Mouse (Mus musculus): ENCODE results near the gene Runx2.

The Runx2 gene

DNA sequence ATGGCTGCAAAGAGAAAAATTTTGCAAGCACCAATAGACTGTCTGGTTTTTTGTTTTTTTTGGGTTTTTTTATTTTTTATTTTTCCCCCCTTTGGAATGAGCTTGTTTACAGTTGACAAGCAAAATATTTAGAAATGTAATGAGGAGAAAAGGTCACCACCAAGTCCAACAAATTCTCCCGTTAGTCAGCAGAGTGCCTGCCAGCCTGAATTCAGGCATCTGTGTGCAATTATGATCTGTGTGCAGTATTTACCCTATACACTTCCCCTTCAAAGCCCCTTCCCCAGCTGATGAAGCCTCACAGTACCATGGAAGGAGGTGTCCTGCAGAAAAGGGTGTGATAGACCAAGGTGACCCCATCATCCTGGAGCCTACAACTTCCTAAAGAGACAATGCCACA is 290.5 kb downstream of the Runx2 start:
- no peak for DNase-seq (ENCODE audit: low spot score)

DNA sequence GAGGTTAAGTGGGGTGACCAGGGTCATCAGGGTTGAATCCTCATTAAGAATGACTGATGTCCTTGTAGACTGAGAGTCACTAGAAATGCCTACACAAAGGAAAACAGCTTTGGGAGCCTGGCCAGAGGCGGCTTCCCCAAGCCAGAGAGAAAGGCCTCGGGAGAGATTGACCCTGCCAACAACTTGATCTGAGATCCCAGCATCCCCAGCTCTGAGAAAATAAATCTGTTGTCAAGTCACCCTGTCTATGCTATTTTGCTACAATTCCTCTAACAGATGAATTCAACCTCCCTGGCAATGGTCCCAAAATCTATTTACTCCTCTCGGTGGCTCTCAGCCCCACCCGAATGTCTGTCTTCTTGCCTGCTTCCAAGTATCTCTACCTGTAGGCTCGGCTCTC is 291.7 kb downstream of the Runx2 start:
- DNase-seq (ENCODE audit: low spot score): no peak

DNA sequence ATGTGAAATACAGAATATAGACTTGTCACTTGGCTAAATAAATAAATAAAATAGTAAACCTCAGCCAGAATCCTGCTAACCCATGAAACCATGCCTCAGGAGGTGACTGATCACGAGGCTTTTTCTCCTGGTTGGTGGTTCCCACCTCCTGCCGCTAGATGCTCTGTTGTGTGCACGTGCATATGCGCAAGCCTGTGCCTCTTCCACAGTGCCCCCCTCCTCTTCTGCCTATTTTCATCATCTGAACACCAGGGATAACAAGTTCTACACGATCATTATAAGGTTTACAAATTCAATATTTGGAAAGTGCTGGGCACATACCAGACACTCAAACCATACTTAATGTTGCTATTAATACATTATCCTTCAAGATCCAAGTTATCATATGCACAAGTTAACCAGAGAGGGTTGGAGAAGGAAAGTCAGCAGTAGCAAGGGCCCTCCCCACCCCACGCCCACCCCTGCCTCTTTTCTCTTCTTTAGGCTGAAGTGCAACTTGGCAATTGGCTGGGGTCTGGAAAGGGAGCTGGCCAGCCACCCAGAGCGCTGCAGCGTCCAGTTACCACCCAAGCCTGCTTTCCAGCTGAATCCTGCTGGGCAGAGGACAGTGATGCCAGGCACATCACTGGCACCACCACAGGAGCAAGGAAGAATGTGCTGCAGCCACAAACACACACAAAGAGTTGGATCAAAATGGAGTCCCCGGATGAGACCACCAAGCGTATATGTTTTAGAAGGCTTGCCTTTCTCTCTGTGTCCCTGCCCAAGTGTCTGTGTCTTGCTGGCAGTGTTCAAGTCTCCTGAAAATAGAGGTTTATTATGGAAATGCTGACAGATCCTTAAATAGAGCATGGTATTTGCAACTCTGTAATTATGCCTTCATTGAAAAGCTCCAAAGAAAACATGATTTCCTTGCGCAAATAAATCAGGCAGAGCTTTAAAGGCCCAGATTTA is 294.2 kb downstream of the Runx2 start:
- no peak for DNase-seq (ENCODE audit: low spot score)

DNA sequence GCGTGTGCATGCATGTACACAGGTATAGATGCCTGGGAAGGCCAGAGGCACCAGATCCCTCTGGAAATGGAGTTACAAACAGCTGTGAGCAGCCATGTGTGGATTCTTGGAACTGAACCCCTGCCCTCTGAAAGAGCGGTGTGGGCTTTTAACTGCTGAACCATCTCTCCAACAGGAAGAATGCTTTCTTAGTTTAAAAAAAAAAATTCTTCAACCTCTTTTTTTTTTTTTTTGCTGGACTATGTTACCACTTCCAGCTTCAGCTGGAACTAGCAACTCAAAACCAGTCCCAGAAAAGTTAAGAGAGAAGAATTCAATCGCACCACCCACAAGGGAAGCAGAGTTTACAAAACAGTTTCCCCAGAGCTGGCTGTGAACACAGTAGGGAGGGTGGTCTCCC is 295.2 kb downstream of the Runx2 start:
- no peak for DNase-seq (ENCODE audit: low spot score)

DNA sequence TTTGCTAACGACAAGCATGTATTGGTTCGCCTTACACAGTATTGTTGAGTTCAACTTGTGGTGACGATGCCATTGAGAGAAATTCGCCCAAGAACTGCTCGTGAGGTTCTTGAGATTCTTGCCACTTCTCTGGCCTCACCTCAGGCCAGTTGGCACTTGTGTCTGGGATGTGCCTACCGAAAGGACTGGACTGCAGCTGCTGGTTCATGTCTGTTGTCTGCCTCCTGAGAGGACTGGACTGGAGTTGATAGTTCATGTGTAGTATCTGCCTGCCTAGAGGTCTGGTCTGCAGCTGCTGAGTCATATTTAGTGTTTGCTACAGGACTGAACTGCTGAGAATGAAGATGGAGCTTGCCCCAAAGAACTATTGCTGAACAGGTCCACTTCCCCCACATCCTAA is 296.4 kb downstream of the Runx2 start:
- DNase-seq (ENCODE audit: low spot score): no peak

DNA sequence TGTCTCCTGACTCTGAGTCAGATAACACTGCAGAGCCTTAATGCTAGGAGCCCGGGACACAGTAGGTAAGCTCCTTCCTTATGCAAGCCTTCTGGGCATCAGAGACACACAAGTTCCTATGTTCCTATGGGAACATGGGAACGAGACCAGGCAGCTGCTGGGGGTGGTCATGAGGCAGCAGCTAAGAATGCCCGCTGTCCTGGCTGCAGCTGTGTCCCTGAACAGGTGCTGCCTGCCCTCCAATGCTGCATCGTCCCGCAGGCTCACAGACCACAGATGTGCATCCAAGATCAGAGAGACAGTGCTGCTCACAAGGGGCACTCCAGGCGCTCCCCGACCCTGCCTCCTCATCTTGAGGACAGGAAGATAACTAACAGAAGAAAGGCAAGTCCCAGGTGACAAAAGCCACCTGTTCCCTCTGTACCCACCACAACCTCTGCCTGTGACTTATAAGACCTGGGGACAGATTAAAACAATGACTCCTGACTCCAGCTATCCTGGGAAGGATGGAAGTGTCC is 306.3 kb downstream of the Runx2 start:
- no peak for DNase-seq (ENCODE audit: low spot score)

DNA sequence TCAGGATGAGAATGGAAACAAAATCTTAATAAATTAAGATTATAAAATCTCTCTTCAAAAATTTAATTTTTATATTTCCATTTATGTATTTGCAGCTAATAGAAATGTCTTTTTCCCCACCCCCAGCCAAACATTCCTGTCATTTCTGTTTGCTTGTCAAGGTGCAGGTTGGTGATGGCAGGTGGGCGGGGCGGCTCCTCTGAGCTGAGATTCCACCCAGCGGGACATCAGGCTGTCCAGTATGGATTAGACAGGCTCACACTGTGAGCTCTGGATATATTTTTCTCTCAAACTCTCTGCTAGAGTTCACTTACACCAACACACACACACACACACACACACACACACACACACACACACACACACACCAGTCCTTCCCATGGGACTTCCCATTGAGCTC is 306.9 kb downstream of the Runx2 start:
- DNase-seq (ENCODE audit: low spot score): no peak

DNA sequence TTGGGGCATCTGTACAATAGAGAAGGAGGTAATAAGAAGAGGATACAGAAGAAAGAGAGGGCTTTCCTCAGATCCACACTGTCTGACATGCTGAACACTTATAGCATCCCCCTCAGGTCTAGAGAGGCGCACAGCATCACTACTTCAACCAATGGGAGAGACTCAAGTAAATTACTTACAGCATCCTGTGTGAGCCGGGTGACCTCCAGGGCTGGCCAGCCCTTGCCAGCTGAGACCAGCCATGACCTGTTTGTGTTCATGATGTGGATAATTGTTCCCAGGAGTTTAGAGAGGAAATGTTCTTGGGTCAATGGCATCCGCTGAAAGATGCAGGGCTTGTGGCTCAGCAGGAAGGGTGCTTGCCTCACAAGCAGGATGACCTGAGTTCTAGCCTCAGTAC is 308.1 kb downstream of the Runx2 start:
- no peak for DNase-seq (ENCODE audit: low spot score)

DNA sequence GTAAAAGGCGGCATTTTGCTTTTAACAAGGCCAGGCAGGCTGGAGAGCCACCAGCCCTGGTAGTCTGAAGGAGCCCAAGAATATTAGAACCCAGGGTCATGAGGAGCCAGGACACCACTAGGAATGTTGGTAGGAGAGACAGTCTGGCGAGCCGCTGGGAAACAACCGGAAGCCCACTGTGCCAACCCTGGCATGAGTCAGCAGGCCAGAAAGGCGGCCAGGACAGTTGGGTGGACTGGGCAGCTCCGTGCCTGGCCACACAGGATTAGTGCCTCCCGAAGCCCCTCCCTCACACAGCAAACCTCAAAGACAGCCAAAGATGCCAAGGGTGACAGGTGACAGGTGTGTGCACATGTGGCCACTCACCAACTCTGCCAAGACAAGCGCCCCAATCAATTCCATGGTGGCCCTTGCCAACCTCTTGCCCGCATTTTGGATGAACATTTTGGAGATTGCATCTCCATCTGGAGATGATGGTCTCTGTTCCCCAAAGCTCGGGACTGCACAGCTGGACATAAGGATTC is 309.7 kb downstream of the Runx2 start:
- no peak for DNase-seq (ENCODE audit: low spot score)

DNA sequence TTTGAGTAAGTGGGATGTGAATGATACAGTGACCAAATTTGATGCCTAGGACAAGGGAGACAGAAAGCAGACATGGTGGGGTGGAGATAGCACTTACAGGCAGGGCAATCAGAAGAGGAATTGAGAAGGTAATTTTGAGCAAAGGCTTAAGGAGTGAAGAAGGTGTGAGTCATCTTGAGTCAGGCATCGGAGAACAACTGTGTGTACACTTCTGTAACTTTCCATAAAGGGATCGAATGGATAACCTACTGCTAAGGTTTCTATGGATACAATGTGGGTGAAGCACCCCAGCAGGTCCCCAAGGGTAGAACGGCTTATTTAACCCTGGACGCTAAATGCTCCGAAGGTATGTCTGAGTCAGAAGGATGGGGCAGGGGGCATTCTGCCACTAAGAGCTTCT is 312.4 kb downstream of the Runx2 start:
- no peak for DNase-seq (ENCODE audit: low spot score)

DNA sequence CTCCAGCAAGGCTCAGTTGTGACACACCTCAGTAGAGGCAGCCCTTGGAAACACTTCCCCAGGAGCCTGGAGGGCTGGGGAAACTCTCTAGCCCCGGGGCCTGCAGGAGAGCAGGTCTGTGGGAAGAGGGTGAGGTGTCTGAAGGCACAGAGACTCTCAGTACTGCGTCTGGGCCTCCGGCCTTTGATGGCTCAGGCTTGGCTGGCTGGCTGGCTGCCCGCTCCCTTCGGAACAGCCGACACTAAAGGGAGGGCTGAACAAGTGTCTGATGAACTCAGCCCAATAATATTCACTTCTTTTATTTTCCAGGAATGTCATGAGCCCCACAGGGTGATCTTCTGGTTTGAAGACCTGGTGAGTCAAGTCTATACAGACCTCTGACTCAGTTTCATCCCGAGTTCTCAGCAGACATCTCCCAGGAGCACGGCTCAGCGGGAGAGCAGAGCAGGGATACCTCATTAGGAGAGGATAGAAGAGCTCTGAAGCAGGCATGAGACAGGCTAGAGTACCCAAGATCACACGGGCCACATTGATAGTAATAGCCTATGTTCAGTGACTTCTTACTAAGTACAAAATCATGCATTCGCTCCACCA is 314.2 kb downstream of the Runx2 start:
- DNase-seq (ENCODE audit: low spot score): no peak

DNA sequence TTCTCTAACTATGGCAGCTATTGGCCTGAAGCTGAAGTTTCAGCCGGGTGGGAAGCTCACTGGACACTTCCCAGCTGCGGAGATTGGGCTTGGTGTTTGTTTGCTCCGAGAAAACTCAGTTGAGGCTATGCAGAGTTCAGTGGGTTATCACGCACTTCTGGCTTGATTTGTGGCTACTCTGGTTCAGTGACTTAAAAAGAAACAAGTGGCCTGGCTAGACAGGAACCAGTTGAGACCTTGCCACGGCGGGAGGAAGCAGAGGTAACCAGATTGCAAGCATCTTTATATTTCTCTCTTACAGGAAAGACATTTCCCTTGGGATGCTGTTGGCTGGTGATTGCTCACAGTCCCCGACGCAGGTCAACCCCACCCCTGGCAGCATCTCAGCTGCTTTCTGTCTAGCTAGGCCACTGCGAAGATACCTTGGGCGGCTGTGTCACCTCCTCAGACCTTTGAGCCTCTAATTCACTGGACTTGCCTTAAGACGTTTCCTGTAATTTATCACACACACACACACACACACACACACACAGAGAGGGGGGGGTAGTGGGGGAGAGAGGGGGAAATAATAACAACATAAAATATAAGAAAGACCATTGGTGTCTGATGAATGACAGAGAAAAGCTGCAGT is 324.3 kb downstream of the Runx2 start:
- no peak for DNase-seq (ENCODE audit: low spot score)

DNA sequence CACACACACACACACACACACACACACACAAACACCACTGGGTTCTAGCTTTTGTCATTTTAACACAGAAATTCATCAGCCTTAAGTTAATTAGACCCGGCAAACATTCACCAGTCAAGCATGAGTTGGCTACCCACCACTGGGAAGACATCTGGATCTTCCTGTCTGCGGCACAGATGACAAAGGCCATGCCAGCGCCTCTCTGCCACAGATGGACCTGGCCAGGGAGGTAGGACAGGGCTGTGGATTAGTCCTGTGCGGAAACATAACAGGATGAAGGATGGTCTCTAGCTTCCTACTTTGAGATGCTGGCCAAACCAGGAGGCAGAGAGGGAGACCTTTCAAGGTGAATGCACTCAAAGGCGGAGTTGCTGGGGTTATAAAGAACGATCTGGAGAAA is 325.3 kb downstream of the Runx2 start:
- DNase-seq (ENCODE audit: low spot score): no peak

DNA sequence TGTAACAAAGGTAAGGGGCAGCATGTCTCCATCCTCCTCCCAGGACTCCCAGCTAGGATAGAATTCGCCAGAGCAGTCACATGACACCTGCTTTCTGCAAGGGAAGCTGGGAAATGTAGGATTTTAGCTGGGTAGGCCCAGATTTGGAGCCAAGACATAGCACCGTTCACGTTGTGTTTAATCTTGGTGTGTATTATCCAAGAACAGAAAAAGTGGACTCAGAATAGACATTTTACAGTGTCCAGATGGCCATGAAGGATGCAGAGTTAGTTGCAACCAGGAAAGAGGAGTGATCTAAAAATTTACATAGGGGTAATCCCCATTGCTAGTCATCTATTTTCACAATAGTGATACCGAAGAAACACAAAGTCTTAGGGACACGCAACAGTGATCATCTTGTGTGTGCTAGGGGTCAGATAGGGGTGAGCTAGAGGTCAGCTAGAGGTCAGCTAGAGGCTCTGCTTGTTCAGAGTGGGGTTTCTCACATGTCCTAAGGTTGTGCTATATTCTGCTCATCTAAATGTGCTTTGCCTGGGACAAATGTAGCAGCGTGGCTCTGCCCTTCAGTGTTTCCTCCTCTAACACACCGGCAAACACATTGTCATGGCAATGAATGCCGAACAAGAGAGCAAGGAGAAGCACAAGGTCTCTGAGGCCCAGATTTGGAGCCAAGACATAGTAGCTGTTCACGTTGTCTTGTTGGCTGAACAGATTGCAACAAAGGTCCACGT is 326.9 kb downstream of the Runx2 start:
- no peak for DNase-seq (ENCODE audit: low spot score)

DNA sequence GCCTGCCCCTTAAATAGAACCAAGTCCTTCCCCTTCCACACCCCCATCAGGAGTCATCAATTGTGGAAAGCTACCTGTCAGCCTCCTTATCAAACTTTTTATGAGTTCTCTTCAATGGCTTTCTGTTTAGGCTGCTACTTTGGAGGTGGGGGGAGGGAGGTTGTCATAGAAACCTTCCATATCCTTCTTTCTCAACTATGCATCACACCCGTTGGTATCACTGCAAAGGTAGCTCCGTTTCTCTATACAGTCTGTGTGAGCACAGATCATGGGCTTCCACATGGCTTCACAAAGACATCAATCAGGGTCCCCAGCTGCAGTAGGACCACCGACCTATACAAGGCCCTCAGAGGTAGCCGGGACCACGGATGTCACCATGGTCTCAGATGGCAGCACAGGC is 329.3 kb downstream of the Runx2 start:
- DNase-seq (ENCODE audit: low spot score): no peak

DNA sequence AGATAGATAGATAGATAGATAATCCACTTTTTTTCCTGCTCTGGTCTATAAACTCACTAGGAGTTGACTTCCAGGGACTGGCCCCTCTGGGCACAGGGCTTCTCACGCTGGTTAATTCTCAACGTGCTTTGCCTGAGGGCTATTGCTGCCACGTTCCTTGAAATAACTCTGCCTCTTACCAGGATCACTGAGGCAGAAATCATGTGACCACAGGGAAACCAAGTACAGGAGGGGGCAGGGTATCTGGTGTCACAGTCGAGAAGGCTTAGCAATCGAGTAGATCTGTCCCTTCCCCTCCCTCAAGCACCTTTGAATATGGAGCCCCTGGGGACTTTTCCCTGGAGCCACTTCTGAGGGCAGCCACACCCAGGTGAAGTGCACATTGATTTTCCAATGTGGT is 334.7 kb downstream of the Runx2 start:
- DNase-seq (ENCODE audit: low spot score): no peak

DNA sequence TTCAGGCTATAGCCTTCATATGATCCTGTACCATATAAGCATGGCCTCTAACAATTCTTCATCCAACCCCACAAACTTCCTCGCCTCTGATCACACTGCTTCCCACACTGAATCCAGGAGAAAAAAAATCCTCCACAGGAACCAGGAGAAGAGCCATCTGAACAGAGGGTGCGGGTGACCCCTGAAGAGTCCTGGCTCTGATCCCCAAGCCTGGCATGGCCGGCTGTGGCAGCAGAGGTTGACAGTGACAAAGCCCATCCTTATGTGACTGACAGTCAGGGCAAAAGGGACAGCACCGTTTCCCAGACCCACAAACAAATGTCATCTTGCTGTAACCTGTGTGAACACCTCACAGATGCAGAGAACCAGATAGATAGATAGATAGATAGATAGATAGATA is 335.1 kb downstream of the Runx2 start:
- no peak for DNase-seq (ENCODE audit: low spot score)

DNA sequence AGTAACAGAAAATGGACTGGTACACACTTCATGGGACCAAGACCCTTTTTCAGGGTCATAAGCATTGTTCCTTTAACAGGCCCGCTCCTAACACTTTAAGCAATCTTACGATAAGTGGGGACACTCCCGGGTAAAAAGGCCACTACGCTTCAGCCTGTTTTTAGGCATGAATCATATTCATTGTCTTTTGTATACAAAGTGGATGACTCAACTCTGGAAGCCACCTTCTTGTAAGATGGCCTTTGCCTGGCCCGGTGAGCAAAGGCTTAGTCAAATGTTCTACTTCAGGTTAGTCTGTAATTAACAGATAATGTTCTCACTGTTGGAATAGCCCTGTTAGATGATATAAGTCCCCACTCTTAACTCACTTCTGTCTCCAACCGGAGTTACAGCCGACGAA is 338.7 kb downstream of the Runx2 start:
- no peak for DNase-seq (ENCODE audit: low spot score)

DNA sequence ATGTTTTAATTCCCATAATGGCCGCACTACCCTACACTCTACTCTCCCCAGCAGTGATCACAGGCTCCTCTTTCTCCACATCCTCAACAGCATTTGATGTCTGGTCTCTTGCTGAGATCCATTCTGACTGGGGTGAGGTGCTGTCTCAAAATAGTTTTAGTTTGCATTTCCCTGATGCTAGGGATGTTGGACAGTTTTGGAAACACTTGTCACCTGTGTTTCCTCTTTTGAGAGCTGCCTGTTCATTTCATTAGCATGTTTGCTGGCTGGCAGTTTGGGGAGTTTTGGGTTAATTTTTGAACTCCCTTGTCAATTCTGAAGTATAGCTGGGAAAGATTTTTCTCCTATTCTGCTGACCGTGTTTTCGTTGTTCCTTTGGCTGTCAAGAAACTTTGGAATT is 340.3 kb downstream of the Runx2 start:
- no peak for DNase-seq (ENCODE audit: low spot score)

DNA sequence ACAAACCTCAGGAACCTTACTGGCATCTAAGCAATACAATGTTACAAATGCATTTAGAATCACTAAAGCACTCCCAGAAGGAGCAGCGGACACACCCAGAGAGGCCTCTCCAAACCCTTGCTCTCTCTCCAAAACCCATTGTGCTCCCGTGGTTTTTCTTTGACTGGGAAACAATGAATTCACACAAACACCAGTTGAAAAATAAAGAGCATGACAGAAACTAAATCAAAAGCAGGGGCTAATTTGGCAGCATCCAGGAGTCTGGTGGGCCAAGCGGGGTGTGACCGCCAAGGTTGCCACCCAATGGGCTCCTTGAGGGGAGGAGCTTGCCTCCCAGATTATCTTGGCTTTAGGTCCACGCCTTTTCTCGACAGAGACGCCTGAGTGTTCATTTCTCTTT is 341.9 kb downstream of the Runx2 start:
- DNase-seq (ENCODE audit: low spot score): no peak

DNA sequence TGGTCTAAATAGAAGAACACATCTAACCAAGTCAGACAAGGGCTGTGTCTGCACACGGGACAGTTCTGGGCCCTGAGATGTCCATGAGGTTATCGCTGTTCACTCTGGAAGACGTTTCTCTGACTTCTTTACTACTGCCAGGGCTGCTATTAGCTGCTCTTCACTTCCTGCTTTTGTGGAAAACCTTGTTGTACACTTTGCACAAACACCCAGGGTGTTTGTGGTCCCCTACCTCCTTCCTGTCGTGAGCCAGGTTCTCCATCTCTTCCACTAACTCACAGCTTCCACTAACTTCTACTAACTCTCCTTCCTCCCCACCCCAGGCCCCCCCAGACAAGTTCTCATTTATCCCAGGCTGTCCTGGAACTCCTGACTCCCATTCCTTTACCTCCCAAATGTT is 350.9 kb downstream of the Runx2 start:
- DNase-seq (ENCODE audit: low spot score): no peak

DNA sequence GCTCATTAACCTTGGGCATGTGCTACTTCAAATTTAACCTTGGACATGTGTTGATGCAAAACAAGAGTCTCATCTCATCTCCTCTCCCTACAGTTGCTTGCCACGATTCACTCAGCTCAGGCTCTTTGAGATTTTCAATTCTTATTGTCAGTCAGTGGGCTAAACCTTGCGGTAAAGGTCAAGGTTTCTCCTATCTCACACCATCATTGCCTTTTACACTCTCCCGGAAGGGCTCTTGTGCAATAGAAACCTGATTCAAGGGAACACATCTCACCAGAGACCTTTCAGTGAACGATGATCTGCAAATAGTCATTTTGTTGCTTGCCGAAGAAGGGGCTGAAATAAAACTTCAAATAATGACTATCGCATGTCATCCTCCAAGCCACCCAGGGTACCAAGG is 354.4 kb downstream of the Runx2 start:
- no peak for DNase-seq (ENCODE audit: low spot score)

Data from spleen, adult 12 weeks (tissue).